Mouse (Mus musculus) C2C12 (cell line): ENCODE measurements around the gene Xpa. TPM values are rescaled to one million over a fixed set of nuclear protein-coding genes. Genes with fewer than 3 reads are reported as not detected.

Experiments used
- H3K27me3 ChIP-seq: one replicate; pipeline ENCODE4 v1.6.1; 2011; ENCODE audit not compliant: control insufficient read depth, insufficient read depth, insufficient read length
- H3K36me3 ChIP-seq: one replicate; pipeline ENCODE4 v1.6.1; 2011; ENCODE audit not compliant: control insufficient read depth, insufficient read depth
- H3K4me3 ChIP-seq: one replicate; pipeline ENCODE4 v1.5.1; 2011; ENCODE audit warnings: mild to moderate bottlenecking, control low read depth; ENCODE audit not compliant: poor library complexity, insufficient read depth, severe bottlenecking
- H3K79me2 ChIP-seq: one replicate; pipeline ENCODE4 v1.6.1; 2011; ENCODE audit not compliant: control insufficient read depth, insufficient read depth
- H3K79me3 ChIP-seq: one replicate; pipeline ENCODE4 v1.6.1; 2011; ENCODE audit warnings: low read depth, control low read depth
- H3ac ChIP-seq: one replicate; pipeline ENCODE3; 2011; ENCODE audit warnings: low read depth; ENCODE audit not compliant: control insufficient read depth, insufficient read length
- CEBPB ChIP-seq: IDR thresholded peaks from one replicate; pipeline ENCODE4 v1.6.1; 2011; ENCODE audit warnings: low read depth, mild to moderate bottlenecking, control low read depth, moderate library complexity
- CTCF ChIP-seq: IDR thresholded peaks from one replicate; pipeline ENCODE4 v1.5.1; 2011; ENCODE audit not compliant: control insufficient read depth, insufficient read depth, insufficient read length
- FOSL1 ChIP-seq: IDR thresholded peaks from one replicate; pipeline ENCODE4 v1.8.0; 2011; ENCODE audit warnings: mild to moderate bottlenecking, low read length; ENCODE audit not compliant: poor library complexity, insufficient read depth, severe bottlenecking
- MAX ChIP-seq: IDR thresholded peaks from one replicate; pipeline ENCODE4 v1.6.1; 2011; ENCODE audit warnings: mild to moderate bottlenecking, control low read depth
- MYOD1 ChIP-seq: IDR thresholded peaks from one replicate; pipeline ENCODE4 v1.6.1; 2011; ENCODE audit warnings: low read depth; ENCODE audit not compliant: control insufficient read depth, insufficient read length
- MYOG ChIP-seq: IDR thresholded peaks from one replicate; pipeline ENCODE4 v1.6.1; 2011; ENCODE audit not compliant: control insufficient read depth, insufficient read length; ENCODE audit errors: extremely low read depth
- USF1 ChIP-seq: IDR thresholded peaks from one replicate; pipeline ENCODE4 v1.6.1; 2011; ENCODE audit warnings: low read depth, mild to moderate bottlenecking, control low read depth, moderate library complexity
- polyA plus RNA-seq: library from polyadenylated mRNA; unstranded; fragments of >200 nt; fragmentation: generic; extraction: Trizol; gene quantifications from one replicate; pipeline ENCODE4 v1.2.1, GENCODE M21; 2012; ENCODE audit warnings: missing spikeins

Xpa gene
- polyA plus RNA-seq, 1 experiment = 11.5 TPM

DNA sequence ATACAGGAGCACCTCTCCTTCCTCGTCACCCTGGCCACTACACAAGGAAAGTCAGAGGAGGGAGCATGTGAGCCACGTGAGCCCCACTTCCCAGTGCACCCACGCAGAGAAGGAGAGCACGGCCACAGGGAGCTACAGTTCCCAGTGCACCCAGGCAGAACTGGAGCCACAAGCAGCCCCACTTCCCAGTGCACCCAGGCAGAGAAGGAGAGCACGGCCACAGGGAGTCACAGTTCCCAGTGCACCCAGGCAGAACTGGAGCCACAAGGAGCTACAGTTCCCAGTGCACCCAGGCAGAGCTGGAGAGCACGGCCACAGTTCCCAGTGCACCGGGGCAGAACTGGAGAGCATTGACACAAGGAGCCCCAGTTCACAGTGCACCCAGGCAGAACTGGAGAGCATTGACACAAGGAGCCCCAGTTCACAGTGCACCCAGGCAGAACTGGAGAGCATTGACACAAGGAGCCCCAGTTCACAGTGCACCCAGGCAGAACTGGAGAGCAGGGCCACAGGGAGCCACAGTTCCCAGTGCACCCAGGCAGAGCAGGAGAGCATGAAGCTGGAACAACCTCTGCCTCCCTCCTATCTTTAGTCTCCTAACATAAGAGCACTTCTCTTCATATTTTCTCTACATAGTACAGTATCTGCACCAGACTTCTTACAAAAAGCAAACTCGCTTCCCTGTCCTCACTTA is 66.7 kb downstream of the Xpa start:
- H3ac ChIP-seq = no peak overlapping the region
- H3K36me3 ChIP-seq = peaks cover 78% of the 10 kb centered on the region
- no peak for TF ChIP-seq MYOG
- peaks cover 14% of the 10 kb centered on the region for H3K79me2 ChIP-seq
- peaks cover 1% of the 10 kb centered on the region for H3K79me3 ChIP-seq
- H3K4me3 ChIP-seq = no peak overlapping the region
- H3K27me3 ChIP-seq = no peaks in the 10 kb centered on the region

DNA sequence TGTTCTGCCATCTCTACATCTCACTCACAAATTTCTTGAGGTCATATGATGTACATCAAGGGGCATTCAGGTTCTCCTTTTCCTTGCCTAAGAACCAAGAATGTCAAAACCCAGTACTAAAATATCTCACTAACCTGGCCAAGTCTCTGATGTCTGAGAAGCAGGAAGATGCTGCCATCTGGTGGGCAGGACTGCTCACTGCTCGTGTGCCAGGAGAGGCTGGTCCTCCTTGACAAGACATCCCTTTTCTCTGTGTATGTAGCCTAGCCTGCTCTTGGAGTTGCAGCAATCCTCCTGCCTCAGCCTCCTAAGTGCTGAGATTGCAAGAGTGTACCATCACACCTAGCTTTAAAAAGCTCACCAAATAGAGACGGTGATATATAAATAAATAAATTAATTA is 69.6 kb downstream of the Xpa start:
- no peaks in the 10 kb centered on the region for H3K79me3 ChIP-seq
- peaks cover 79% of the 10 kb centered on the region for H3K36me3 ChIP-seq
- no peaks in the 10 kb centered on the region for H3K79me2 ChIP-seq
- H3ac ChIP-seq = no peak overlapping the region
- no peak for TF ChIP-seq MAX
- no peak for TF ChIP-seq USF1
- no peak for TF ChIP-seq MYOD1
- peak; percentile 88 for TF ChIP-seq CTCF
- no peak for TF ChIP-seq MYOG
- TF ChIP-seq FOSL1 = no peak
- TF ChIP-seq CEBPB = no peak
- H3K27me3 ChIP-seq = no peaks in the 10 kb centered on the region
- H3K4me3 ChIP-seq = no peak overlapping the region

DNA sequence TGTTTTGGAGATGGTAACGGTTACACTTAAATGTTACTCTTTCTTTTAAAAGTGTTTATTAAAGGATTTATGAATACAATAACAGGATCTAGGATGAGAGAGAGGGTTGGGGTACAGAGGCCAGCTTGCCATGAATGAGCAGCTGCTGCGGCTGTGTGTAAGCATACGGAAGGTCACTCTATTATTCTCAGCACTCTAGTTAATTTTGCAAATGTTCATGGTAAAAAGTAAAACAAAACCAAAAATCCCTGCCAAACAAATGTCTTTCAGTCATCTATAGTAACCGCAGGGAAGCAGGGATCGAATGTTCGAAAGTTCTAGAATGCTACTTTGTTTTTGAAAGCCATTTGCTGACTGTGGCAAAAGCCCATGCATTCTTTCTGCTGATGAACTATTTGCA is 72.8 kb downstream of the Xpa start:
- TF ChIP-seq MYOG = no peak
- no peak for TF ChIP-seq CEBPB
- TF ChIP-seq FOSL1 = no peak
- TF ChIP-seq MAX = no peak
- Histone ChIP-seq H3ac (no peak overlapping the region), H3K79me2 (no peaks in the 10 kb centered on the region), H3K79me3 (no peaks in the 10 kb centered on the region), H3K36me3 (peaks cover 84% of the 10 kb centered on the region), H3K27me3 (no peaks in the 10 kb centered on the region), H3K4me3 (no peak overlapping the region)

GRCm38 (mm10) chr4:46120767-46121166 is 75.3 kb downstream of the Xpa start:
- Histone ChIP-seq H3ac (no peak overlapping the region), H3K79me3 (no peaks in the 10 kb centered on the region), H3K36me3 (peaks cover 93% of the 10 kb centered on the region)

GRCm38 (mm10) chr4:46119514-46120094 is 76.5 kb downstream of the Xpa start:
- Histone ChIP-seq H3K79me3 (no peaks in the 10 kb centered on the region), H3K4me3 (no peak overlapping the region), H3ac (no peak overlapping the region), H3K27me3 (no peaks in the 10 kb centered on the region), H3K36me3 (peaks cover 93% of the 10 kb centered on the region), H3K79me2 (no peaks in the 10 kb centered on the region)
- TF ChIP-seq CTCF (no peak), FOSL1 (no peak), MYOG (no peak)

More at GRCm38 (mm10) chr4:46120767-46121166, 75.3 kb downstream of the Xpa start:
- Histone ChIP-seq H3K27me3 (no peaks in the 10 kb centered on the region), H3K79me2 (no peaks in the 10 kb centered on the region), H3K4me3 (no peak overlapping the region)
- TF ChIP-seq MAX (no peak), USF1 (no peak), CTCF (no peak)

- H3K36me3 ChIP-seq = peaks cover 81% of the 10 kb centered on the region
These were observed 78.6 kb downstream of the Xpa start for GRCm38 (mm10) chr4:46117536-46117935.

More at GRCm38 (mm10) chr4:46117536-46117935, 78.6 kb downstream of the Xpa start:
- no peak overlapping the region for H3K4me3 ChIP-seq
- H3K27me3 ChIP-seq = no peaks in the 10 kb centered on the region
- H3ac ChIP-seq = no peak overlapping the region
- H3K79me3 ChIP-seq = no peaks in the 10 kb centered on the region
- TF ChIP-seq FOSL1 (no peak), CEBPB (no peak), MYOD1 (no peak), USF1 (no peak), MAX (no peak)
- no peaks in the 10 kb centered on the region for H3K79me2 ChIP-seq
